Mouse (Mus musculus) thymus, adult 2 months (tissue): ENCODE results near the gene Spink4.

Experiments used
- CTCF ChIP-seq: fragments of 200-500 bp; IDR thresholded peaks from 2 replicates; pipeline ENCODE4 v1.5.1; 2012; ENCODE audit warnings: mild to moderate bottlenecking, control low read depth, low read length, moderate library complexity, borderline replicate concordance; ENCODE audit not compliant: control insufficient read depth, poor library complexity, insufficient read depth; ENCODE audit errors: extremely low read depth
- POLR2A ChIP-seq: fragments of 200-500 bp; IDR thresholded peaks from 2 replicates; pipeline ENCODE4 v1.6.1; 2012; ENCODE audit warnings: mild to moderate bottlenecking, low read length, control low read depth, moderate library complexity; ENCODE audit not compliant: control insufficient read depth, poor library complexity, insufficient read depth; ENCODE audit errors: extremely low read depth

DNA sequence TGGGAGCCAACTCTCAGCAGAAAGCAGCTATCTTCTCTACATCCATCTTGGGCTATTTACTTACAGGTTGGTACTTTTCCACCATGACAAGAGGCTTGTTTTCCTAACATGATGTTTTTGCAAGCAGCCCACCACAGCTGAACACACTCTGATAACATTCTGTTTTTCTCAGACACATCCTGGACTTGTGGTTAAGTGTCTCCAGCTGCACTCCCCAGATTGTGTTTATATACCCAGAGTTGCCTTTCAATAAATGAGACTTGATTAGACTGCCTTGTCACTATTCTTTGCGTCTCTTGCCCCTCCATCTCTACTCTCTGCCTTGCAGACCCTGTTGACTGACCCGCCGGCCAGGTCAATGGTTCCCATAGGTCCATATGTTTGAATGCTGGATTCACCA, 19.8 kb upstream of the Spink4 start:
- TF ChIP-seq CTCF (no peak), POLR2A (no peak)
